Mouse (Mus musculus) forebrain, embryonic 14.5 days (tissue): ENCODE measurements around the gene D130052B06Rik. TPM values are rescaled to one million over a fixed set of nuclear protein-coding genes. Genes with fewer than 3 reads are reported as not detected.
A peak's percentile ranks its signal among the peaks of the same experiment; 100 is the strongest.

Experiments used
- ATAC-seq: fragments of 200-750 bp; cut with Nextera tagmentation; 2 replicates; pipeline ENCODE4 v1.8.0; 2017; ENCODE audit warnings: mild to moderate bottlenecking, moderate library complexity
- DNase-seq: peaks from one replicate; pipeline ENCODE4 v3.0.0-alpha.2; 2015; ENCODE audit warnings: low spot score
- H3K27ac ChIP-seq: fragments of 300-500 bp; sonication (generic); 2 replicates; pipeline ENCODE4 v1.5.1; 2014; ENCODE audit warnings: low read depth, mild to moderate bottlenecking, control low read depth, low read length, moderate library complexity
- H3K27me3 ChIP-seq: fragments of 300-500 bp; sonication (generic); replicated peaks from 2 replicates; pipeline ENCODE4 v1.6.1; 2014; ENCODE audit warnings: low read length, control low read depth, mixed read lengths; ENCODE audit not compliant: control insufficient read depth, insufficient read depth
- H3K36me3 ChIP-seq: fragments of 300-500 bp; sonication (generic); 2 replicates; pipeline ENCODE4 v1.6.1; 2014; ENCODE audit warnings: low read length, control low read depth; ENCODE audit not compliant: control insufficient read depth, insufficient read depth
- H3K4me1 ChIP-seq: fragments of 300-500 bp; sonication (generic); 2 replicates; pipeline ENCODE4 v1.6.1; 2014; ENCODE audit warnings: antibody characterized with exemption, low read length, control low read depth; ENCODE audit not compliant: control insufficient read depth, insufficient read depth
- H3K4me2 ChIP-seq: fragments of 300-500 bp; sonication (generic); 2 replicates; pipeline ENCODE4 v1.6.1; 2014; ENCODE audit warnings: mild to moderate bottlenecking, control low read depth, low read length
- H3K4me3 ChIP-seq: fragments of 300-500 bp; sonication (generic); 2 replicates; pipeline ENCODE4 v1.5.1; 2014; ENCODE audit warnings: low read depth, low read length, control low read depth
- H3K9ac ChIP-seq: fragments of 300-500 bp; sonication (generic); 2 replicates; pipeline ENCODE4 v1.6.1; 2014; ENCODE audit warnings: mild to moderate bottlenecking, low read length, control low read depth, moderate library complexity
- H3K9me3 ChIP-seq: fragments of 300-500 bp; sonication (generic); replicated peaks from 2 replicates; pipeline ENCODE4 v1.6.1; 2016; ENCODE audit warnings: low read length, control low read depth, mixed read lengths; ENCODE audit not compliant: control insufficient read depth
- WGBS: fragments of 180-500 bp; shearing (Covaris S2); extraction: QIAGEN DNeasy Blood & Tissue Kit; methylation state at CpG from one replicate; pipeline ENCODE4 v1.1.7; 2014; 5-methylcytosine and 5-hydroxymethylcytosine counted together
- polyA plus RNA-seq: library from polyadenylated mRNA; unstranded; fragments of >200 nt; fragmentation: Nextera tagmentation; extraction: Ambion mirVana; gene quantifications from 2 replicates; pipeline ENCODE4 v1.2.1, GENCODE M21; 2014

The D130052B06Rik gene
- not detected in 2 replicates for polyA plus RNA-seq

DNA sequence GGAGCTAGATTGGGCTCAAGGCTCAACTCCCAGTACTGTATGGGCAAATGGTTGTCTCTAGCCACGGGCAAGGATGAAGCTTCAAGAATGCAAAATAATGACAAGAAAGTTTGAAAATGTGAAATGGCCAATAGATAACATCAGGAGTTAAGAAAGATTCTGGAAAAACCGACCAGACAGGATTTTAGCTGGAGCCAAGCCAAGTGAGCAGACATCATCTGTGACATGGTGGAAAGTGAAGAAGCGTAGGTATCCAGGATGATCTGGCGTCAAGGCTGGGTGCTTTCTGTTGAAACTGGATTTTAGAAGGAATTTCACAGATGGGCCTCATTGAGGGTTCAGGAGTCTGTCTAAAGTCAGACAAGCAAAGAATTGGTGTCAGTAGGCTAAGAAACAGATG is at the start of gene D130052B06Rik:
D130052B06Rik (plus strand) TSS at position 317 of the 400 bp plus-strand sequence.
- H3K36me3 ChIP-seq: no peaks in the 10 kb centered on the region
- no peak within 1 kb of the TSS for H3K9ac ChIP-seq
- no peaks in the 10 kb centered on the region for H3K9me3 ChIP-seq
- ATAC-seq: no peak
- H3K4me1 ChIP-seq: no peaks in the 10 kb centered on the region
- no peak within 1 kb of the TSS for H3K4me3 ChIP-seq
- no peaks in the 10 kb centered on the region for H3K27me3 ChIP-seq
- WGBS: 75% methylated on average over 4 of the region's 4 CpGs
- no peak within 1 kb of the TSS for H3K4me2 ChIP-seq
- no peak for DNase-seq
- H3K27ac ChIP-seq: no peak within 1 kb of the TSS

DNA sequence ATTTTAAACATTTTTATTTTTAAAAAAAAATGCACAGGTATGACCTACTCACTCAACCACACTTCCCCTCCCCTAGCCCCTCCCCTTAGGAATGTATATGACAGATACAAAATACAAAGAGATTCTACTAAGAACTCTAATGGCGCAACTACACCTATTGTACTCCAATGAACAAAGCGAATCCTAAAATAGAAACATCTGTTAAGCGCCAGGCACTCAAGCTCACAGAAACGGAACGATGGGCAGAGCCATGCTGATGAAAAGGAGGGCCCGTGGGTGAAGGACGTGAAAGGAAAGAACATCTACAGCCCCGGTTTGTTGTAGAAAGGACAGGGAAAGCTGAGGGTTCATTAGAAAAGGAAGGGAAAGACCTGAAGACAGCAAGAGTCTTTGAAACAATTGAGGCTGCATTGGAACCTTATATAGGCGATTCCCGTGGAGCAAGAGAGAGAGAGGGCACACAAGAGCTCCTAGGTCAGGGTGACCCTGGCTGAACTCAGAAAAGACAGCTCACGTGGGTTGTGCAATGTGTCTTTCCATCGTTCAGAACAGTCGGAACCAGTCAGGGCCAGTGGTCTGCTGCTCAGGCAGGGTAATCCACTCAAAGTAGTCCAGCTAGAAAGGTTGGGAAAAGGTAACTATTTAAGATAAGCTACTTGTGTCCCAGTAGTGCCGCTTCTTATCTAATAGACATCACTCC is 48.1 kb upstream of the D130052B06Rik start:
- Histone ChIP-seq H3K9me3 (no peaks in the 10 kb centered on the region), H3K4me1 (no peaks in the 10 kb centered on the region), H3K4me2 (no peak overlapping the region), H3K9ac (no peak overlapping the region), H3K27me3 (no peaks in the 10 kb centered on the region), H3K36me3 (no peaks in the 10 kb centered on the region), H3K4me3 (no peak overlapping the region), H3K27ac (no peak overlapping the region)
- no peak for DNase-seq
- ATAC-seq: no peak
- 83% methylated on average over 14 of the region's 14 CpGs for WGBS

GRCm38 (mm10) chr11:33554123-33554522 is 45.0 kb upstream of the D130052B06Rik start:
- Histone ChIP-seq H3K27ac (no peak overlapping the region), H3K4me1 (no peaks in the 10 kb centered on the region), H3K9ac (no peak overlapping the region), H3K36me3 (no peaks in the 10 kb centered on the region), H3K4me3 (no peak overlapping the region), H3K27me3 (no peaks in the 10 kb centered on the region), H3K9me3 (no peaks in the 10 kb centered on the region), H3K4me2 (no peak overlapping the region)
- WGBS: 86% methylated on average over 8 of the region's 8 CpGs
- no peak for ATAC-seq
- DNase-seq: peak; percentile 21

DNA sequence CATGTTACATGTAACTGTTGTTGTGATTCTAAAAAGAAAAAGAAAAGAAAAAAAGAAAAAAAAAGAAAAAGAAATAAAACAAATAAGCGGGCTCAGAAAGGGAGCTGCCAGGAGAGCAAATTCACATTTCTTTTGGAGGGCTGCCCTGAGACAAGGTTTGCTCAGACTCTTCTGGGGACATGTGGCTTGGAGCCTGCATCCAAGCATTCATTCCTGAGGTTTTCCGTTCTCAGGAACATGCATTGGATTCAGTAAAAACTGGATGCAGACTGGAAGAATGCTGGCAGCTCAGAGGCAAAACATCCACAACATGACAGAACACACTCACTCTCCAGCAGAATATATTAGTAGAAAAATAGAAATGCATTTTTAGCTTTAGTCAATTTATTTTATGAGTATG is 35.2 kb upstream of the D130052B06Rik start:
- ATAC-seq (no peak), DNase-seq (no peak)
- Histone ChIP-seq H3K27me3 (no peaks in the 10 kb centered on the region), H3K4me3 (no peak overlapping the region), H3K4me2 (no peak overlapping the region), H3K36me3 (no peaks in the 10 kb centered on the region), H3K4me1 (no peaks in the 10 kb centered on the region), H3K27ac (no peak overlapping the region), H3K9ac (no peak overlapping the region), H3K9me3 (no peaks in the 10 kb centered on the region)
- 93% methylated on average over 2 of the region's 2 CpGs for WGBS

DNA sequence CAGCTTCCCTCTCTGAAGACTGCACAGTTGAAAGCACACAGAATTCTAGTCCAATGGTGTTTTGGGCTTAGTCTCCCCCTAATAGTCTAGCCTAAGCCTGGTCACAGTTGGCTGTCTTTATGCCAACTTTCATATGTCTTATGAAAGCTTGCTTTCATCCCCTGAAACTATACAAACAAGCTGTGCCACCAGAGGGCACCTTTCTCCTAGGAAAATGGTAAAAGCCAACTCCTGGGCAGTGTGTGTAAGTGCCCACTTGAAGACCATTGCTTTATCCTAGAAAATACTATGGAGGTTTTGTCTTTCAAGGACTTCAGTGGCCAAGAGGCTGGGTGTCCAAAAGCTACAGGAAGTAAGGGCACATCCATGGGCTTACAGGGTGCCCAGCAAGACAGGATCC is 28.7 kb upstream of the D130052B06Rik start:
- ATAC-seq (no peak), DNase-seq (peak; percentile 35)
- no peak overlapping the region for H3K4me2 ChIP-seq

DNA sequence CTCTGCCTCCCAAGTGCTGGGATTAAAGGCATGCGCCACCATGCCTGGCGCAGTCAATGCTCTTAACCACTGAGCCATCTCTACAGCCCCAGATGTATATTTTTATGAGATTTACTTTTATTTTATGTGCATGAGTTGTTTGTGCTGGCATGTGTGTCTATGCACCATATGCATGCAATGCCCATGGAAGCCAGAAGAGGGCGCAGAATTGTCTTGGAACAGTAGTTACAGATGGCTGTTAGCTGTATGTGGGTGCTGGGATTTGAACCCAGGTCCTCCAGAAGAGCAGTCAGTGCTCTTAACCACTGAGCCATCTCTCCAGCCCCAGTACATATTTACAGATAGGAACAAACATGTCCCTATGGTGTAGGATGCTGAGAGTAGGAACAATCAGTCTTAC is 24.2 kb upstream of the D130052B06Rik start:
- DNase-seq (no peak), ATAC-seq (no peak)
- Histone ChIP-seq H3K4me3 (no peak overlapping the region), H3K27me3 (no peaks in the 10 kb centered on the region), H3K27ac (no peak overlapping the region), H3K4me2 (no peak overlapping the region), H3K9me3 (no peaks in the 10 kb centered on the region), H3K36me3 (no peaks in the 10 kb centered on the region), H3K9ac (no peak overlapping the region), H3K4me1 (no peaks in the 10 kb centered on the region)
- 88% methylated on average over 3 of the region's 3 CpGs for WGBS

More for the DNA sequence above, 28.7 kb upstream of the D130052B06Rik start:
- no peak overlapping the region for H3K27ac ChIP-seq
- no peaks in the 10 kb centered on the region for H3K9me3 ChIP-seq
- no peaks in the 10 kb centered on the region for H3K4me1 ChIP-seq
- no peaks in the 10 kb centered on the region for H3K36me3 ChIP-seq
- no peaks in the 10 kb centered on the region for H3K27me3 ChIP-seq
- no peak overlapping the region for H3K9ac ChIP-seq
- H3K4me3 ChIP-seq: no peak overlapping the region

DNA sequence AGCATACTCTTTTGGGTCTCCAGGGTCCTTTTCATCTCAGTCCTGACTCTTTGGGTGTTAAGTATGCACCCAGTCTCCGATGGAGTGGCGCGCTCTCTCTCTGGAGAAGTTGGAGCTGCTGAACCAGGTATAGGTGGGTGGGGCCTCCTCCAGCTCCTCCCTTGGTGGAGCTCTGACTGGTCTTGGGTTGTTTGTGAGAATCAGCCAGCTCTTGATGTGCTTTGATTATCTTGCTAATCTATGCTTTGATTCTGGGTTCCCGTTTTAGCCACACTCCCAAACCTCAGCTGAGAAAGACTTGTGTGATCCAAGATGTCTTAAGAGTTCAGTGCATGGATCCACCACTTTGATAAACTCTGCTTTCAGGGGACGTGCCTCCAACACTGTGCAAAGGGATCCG is 20.2 kb upstream of the D130052B06Rik start, which contains the start of gene Gabrp:
Gabrp (minus strand) TSS at position 101 of the 400 bp plus-strand sequence.
- H3K27ac ChIP-seq: no peak within 1 kb of the TSS
- no peak within 1 kb of the TSS for H3K9ac ChIP-seq
- no peak within 1 kb of the TSS for H3K4me2 ChIP-seq
- H3K4me3 ChIP-seq: no peak within 1 kb of the TSS
- no peak for ATAC-seq
- DNase-seq: no peak
- no peaks in the 10 kb centered on the region for H3K9me3 ChIP-seq
- H3K4me1 ChIP-seq: no peaks in the 10 kb centered on the region
- no peaks in the 10 kb centered on the region for H3K27me3 ChIP-seq
- WGBS: 50% methylated on average over 6 of the region's 6 CpGs
- no peaks in the 10 kb centered on the region for H3K36me3 ChIP-seq

- H3K4me2 ChIP-seq: no peak overlapping the region
- no peaks in the 10 kb centered on the region for H3K4me1 ChIP-seq
- ATAC-seq (no peak), DNase-seq (no peak)
- H3K4me3 ChIP-seq: no peak overlapping the region
- H3K9ac ChIP-seq: no peak overlapping the region
- H3K27me3 ChIP-seq: no peaks in the 10 kb centered on the region
- H3K36me3 ChIP-seq: no peaks in the 10 kb centered on the region
- 43% methylated on average over 3 of the region's 3 CpGs for WGBS
- H3K27ac ChIP-seq: no peak overlapping the region
- H3K9me3 ChIP-seq: no peaks in the 10 kb centered on the region
Observed at GRCm38 (mm10) chr11:33579621-33580020, 19.5 kb upstream of the D130052B06Rik start.

DNA sequence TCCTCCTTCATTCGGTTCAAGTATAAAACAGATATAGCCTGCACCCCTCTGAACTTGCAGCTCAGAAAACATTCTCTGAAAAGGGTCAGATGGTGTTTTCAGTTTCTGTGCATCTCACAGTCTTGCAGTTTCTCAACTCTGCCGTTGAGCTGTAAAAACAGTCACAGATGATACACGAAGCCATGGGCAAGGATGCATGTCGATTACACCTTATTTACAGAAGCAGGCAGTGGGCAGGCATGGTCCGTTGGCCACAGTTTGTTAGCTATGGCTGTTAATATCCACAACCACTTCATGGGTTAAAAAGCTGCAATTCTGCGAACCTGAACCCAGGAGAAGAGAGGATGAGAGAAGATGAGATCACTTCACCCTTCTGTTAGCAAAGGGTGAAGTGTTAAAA is 12.5 kb upstream of the D130052B06Rik start:
- Histone ChIP-seq H3K27me3 (no peaks in the 10 kb centered on the region), H3K4me1 (no peaks in the 10 kb centered on the region), H3K9me3 (no peaks in the 10 kb centered on the region), H3K9ac (no peak overlapping the region), H3K4me3 (no peak overlapping the region), H3K36me3 (no peaks in the 10 kb centered on the region), H3K4me2 (no peak overlapping the region), H3K27ac (no peak overlapping the region)
- ATAC-seq (no peak), DNase-seq (no peak)
- WGBS: 84% methylated on average over 6 of the region's 6 CpGs
